Mouse (Mus musculus) layer of hippocampus, adult 2 months (tissue): Measurements from ENCODE around the gene Erich4. TPM values are rescaled to one million over a fixed set of nuclear protein-coding genes. Genes with fewer than 3 reads are reported as not detected.
A peak's percentile ranks its signal among the peaks of the same experiment; 100 is the strongest.

ENCODE experiments used
- DNase-seq, 2 experiments: peaks; one replicate each; pipeline ENCODE4 v3.0.0; 2022; ENCODE audit warnings: low spot score in 2 of 2
- H3K27ac ChIP-seq: fragments of 200-600 bp; 2 replicates; pipeline ENCODE4 v1.8.1; 2022
- H3K4me3 ChIP-seq: fragments of 200-600 bp; 2 replicates; pipeline ENCODE4 v1.8.1; 2022; ENCODE audit warnings: mild to moderate bottlenecking
- CTCF ChIP-seq: fragments of 200-600 bp; conservative IDR thresholded peaks from 2 replicates; pipeline ENCODE4 v1.8.1; 2022; ENCODE audit warnings: antibody characterized with exemption, mild to moderate bottlenecking, moderate library complexity
- total RNA-seq, 2 experiments: library from RNA; stranded (reverse); gene quantifications; 2 replicates each; pipeline ENCODE4 v1.2.3; 2021

The Erich4 gene
- total RNA-seq, 2 experiments from 2014 or later: not detected

DNA sequence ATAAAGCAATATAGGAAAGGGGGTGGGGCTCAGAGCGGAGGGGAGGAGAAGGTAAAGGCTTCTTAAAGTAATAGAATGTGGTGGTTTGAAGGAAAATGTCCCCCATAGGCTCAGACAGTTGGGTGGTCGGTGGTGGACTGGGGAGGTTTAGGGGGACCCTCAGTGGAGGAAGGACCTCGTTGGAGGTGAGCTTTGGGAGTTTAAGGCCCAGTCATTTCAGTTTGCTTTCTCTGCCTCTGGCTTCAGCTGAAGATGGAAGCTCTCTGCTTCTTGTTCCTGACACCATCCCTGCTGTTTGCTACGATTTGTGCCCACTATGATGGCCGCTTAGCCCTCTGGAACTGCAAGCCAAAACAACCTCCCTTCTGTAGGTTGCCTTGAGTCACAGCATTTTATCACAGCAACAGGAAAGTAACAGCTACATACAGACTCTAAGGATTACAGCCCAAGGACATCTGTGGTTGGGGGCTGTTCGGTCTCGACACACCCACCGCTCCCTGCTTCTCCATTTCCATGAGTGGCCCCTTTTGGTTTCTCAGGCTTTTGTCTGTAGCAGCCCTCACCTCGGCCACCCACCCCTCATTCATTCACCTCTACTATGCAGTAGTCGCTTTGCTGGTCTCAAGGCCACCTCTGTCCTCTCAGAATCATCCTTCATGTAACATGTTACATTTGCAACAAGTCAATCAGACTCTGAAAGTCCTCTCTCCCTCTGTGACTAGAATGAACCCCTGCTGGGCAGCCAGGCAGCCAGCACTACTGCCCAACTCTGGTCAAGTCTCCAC, 1.9 kb upstream of the Erich4 start:
- TF ChIP-seq CTCF: no peak
- no peak overlapping the region for H3K4me3 ChIP-seq
- H3K27ac ChIP-seq: no peak overlapping the region
- no peak for DNase-seq

- DNase-seq: no peak
- Histone ChIP-seq H3K27ac (no peak overlapping the region), H3K4me3 (no peak overlapping the region)
- TF ChIP-seq CTCF: no peak
Observed at GRCm38 (mm10) chr7:25614831-25615705, 624 bp downstream of the Erich4 start.

- TF ChIP-seq CTCF: no peak
- H3K27ac ChIP-seq: no peak overlapping the region
- no peak overlapping the region for H3K4me3 ChIP-seq
- DNase-seq: no peak
Observed at GRCm38 (mm10) chr7:25614086-25614485, 1.6 kb downstream of the Erich4 start.

DNA sequence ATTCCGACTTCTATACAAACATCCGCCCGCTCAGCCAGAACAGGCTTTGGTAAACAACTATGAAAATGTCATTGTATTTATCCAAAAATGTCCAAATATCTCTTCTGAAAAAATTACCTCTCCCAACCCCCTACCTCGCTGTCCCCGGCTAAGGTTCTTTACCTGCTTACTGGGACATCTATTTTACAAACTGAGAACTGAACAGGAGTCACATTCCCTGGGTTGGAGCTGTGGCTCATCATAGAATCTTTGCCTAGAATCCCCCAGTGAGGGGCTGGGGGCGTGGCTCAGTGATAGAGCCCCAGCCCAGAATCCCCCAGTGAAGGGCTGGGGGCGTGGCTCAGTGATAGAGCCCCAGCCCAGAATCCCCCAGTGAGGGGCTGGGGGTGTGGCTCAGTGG, 4.2 kb downstream of the Erich4 start:
- H3K4me3 ChIP-seq: no peak overlapping the region
- no peak overlapping the region for H3K27ac ChIP-seq
- DNase-seq: no peak
- TF ChIP-seq CTCF: no peak

GRCm38 (mm10) chr7:25610056-25610455, 5.6 kb downstream of the Erich4 start:
- no peak overlapping the region for H3K27ac ChIP-seq
- DNase-seq: no peak
- no peak for TF ChIP-seq CTCF
- H3K4me3 ChIP-seq: no peak overlapping the region

DNA sequence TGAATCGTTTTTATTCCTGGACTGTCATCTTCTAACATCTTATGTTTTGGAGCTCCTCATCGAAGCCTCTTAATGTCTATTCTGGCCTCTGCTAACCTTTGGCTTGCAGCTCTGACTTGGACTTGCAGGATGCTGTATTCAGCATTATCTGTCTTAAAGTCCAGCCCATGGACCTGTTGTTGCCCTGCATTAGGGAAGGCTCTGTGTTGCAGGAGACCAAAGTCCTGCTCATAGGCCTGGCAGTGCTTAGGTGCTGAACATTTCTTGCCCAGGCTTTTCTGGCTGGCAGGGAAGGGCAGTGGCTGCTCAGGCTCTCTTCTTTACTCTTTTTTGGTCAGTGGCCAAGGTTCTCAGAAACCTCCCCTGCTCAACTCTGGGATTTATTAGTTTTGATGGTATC, 8.5 kb downstream of the Erich4 start:
- TF ChIP-seq CTCF: no peak
- DNase-seq: no peak
- no peak overlapping the region for H3K27ac ChIP-seq

GRCm38 (mm10) chr7:25606625-25607063, 9.0 kb downstream of the Erich4 start:
- H3K27ac ChIP-seq: no peak overlapping the region
- TF ChIP-seq CTCF: no peak
- H3K4me3 ChIP-seq: no peak overlapping the region
- no peak for DNase-seq

More for the DNA sequence above, 8.5 kb downstream of the Erich4 start:
- no peak overlapping the region for H3K4me3 ChIP-seq

DNA sequence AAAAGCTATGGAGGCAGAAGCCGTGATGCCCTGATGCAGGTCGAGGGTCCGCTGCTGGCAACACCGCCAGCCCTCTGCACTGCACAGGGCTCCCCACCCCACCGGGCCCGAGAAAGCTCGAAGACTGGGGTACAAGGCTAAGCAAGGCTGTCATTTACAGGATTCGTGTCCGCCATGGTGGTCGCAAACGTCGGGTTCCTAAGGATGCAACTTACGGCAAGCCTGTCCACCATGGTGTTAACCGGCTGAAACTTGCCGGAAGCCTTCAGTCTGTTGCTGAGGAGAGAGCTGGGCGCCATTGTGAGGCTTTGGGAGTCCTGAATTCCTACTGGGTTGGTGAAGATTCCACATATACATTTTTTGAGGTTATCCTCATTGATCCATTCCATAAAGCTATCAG, 14.3 kb downstream of the Erich4 start:
- Histone ChIP-seq H3K27ac (no peak overlapping the region), H3K4me3 (no peak overlapping the region)
- no peak for DNase-seq
- TF ChIP-seq CTCF: no peak

DNA sequence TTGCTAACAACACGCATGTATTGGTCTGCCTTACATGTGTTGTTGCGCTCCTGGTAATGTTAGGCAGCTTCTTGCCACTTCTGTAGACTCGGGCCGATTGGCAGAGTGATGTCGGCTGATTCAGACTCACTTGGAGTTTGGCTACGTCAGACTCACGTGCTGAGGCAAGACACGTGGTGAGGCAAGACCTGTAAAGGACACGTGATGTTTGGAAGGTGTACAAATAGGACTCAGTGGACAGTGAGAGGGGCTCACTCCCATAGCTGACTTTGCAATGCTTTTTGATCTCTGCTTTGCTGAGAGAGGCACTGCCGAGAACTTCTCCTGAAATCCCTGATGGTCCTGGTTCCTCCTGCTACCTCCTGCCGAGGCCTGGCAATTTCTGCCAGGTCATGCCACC, 15.0 kb downstream of the Erich4 start:
- Histone ChIP-seq H3K27ac (no peak overlapping the region), H3K4me3 (no peak overlapping the region)
- no peak for TF ChIP-seq CTCF
- DNase-seq: no peak

- H3K27ac ChIP-seq: no peak overlapping the region
- peak; percentile 56 to 80 for DNase-seq
- TF ChIP-seq CTCF: peak; percentile 94
- no peak overlapping the region for H3K4me3 ChIP-seq
Observed at GRCm38 (mm10) chr7:25599663-25600062, 16.0 kb downstream of the Erich4 start.

DNA sequence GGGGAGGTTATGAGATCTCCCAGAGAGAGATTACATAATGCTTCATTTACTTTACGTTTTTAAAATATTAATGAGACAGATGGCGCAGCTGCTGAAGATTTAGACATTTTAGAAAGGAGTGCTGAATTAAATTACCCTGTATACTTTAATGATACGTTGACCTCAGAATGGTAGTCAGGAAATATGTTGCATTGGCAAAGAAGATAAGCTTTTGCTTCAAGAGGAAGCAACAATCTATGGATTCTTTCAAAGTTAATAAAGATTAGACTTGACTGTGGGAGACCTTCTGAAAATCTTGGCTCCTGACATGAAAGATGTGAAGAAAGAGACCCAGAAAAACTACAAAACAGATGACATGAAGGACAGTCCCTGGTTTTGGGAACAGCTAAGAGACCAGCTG, 21.8 kb downstream of the Erich4 start:
- TF ChIP-seq CTCF: no peak
- no peak for DNase-seq
- Histone ChIP-seq H3K4me3 (no peak overlapping the region), H3K27ac (no peak overlapping the region)

DNA sequence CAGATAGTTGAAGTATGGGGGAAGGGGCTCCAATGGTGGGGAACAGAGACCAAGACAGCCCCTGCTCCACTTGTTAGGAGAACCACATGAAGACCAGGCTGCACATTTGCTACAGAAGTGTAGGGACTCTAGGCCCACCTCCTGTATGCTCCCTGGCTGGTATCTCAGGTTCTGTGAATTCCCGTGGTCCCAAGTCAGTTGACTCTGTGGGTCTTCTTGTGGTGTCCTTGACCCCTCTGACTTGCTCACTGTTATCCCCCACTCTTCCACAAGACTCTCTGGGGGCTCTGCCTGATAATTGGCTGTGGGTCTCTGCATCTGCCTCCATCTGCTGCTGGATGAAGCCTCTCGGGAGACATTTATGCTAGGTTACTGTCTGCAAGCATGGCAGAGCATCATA, 24.5 kb downstream of the Erich4 start:
- DNase-seq: no peak
- TF ChIP-seq CTCF: no peak
- Histone ChIP-seq H3K4me3 (no peak overlapping the region), H3K27ac (no peak overlapping the region)

GRCm38 (mm10) chr7:25585351-25586204, 30.1 kb downstream of the Erich4 start:
- DNase-seq: no peak
- no peak overlapping the region for H3K4me3 ChIP-seq
- TF ChIP-seq CTCF: no peak
- H3K27ac ChIP-seq: no peak overlapping the region
